8 mouse cellular contexts compared by ENCODE assay signal in the genomic region with DNA sequence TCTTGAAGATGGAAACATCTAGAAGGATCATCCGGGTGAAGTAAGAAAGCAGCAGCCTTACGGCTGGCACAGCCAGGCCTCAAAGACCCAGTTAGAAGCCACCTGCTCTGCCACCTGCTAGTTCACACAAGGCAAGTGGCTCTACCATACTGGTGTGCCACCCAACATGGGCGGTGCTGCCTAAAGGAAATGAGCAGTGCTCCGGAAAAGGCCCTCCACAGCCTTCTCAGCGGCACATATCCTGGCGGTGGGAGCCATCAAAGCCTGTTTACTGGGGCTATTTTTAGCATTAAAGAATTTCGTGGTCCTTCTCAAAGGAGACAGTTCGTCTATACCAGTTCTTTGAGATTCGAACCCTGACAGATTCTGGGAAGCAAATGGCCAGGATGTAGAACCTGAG. TPM values are rescaled to one million over a fixed set of nuclear protein-coding genes. Genes with fewer than 3 reads are reported as not detected.
A peak's percentile ranks its signal among the peaks of the same experiment; 100 is the strongest.
DNase-seq lines count a peak whose midpoint lies in the region; ATAC-seq and TF ChIP-seq lines count a peak whose summit lies in the region.

No protein-coding gene starts in this region.

- no peak overlapping the region; the same call in 1 of the 2 replicates for H3K4me3 ChIP-seq in layer of hippocampus, adult 2 months
- no peak overlapping the region for H3K4me3 ChIP-seq in embryonic facial prominence, embryonic 14.5 days (ENCODE audit: low read depth, low read length)
- H3K4me3 ChIP-seq in intestine, embryonic 16.5 days (ENCODE audit: low read length): no peak overlapping the region

- ATAC-seq in embryonic facial prominence, embryonic 14.5 days (ENCODE audit: low read depth): no peak
- no peak for ATAC-seq in intestine, embryonic 16.5 days

- peaks cover 14% of the 10 kb centered on the region for H3K4me1 ChIP-seq in embryonic facial prominence, embryonic 14.5 days (ENCODE audit: control insufficient read depth, insufficient read depth, low read length)
- H3K4me1 ChIP-seq in intestine, embryonic 16.5 days (ENCODE audit: control insufficient read depth, insufficient read depth, low read length): peaks cover 24% of the 10 kb centered on the region

- no peaks in the 10 kb centered on the region for H3K9me3 ChIP-seq in embryonic facial prominence, embryonic 14.5 days (ENCODE audit: control insufficient read depth, low read length)
- H3K9me3 ChIP-seq in intestine, embryonic 16.5 days (ENCODE audit: control insufficient read depth, low read length): no peaks in the 10 kb centered on the region

- H3K27ac ChIP-seq in layer of hippocampus, adult 2 months: peak overlapping the region; percentile 80
- H3K27ac ChIP-seq in embryonic facial prominence, embryonic 14.5 days (replicated peaks; ENCODE audit: low read depth, low read length): peak overlapping the region; percentile 30; the same call in 1 of the 2 replicates
- peak overlapping the region; percentile 43 for H3K27ac ChIP-seq in intestine, embryonic 16.5 days (ENCODE audit: low read length)

- no peaks in the 10 kb centered on the region for H3K27me3 ChIP-seq in embryonic facial prominence, embryonic 14.5 days (replicated peaks; ENCODE audit: control insufficient read depth, insufficient read depth, low read length)
- no peaks in the 10 kb centered on the region for H3K27me3 ChIP-seq in intestine, embryonic 16.5 days (replicated peaks; ENCODE audit: control insufficient read depth, insufficient read depth, low read length)

- TF ChIP-seq CTCF in layer of hippocampus, adult 2 months (conservative IDR thresholded peaks at IDR 0.05): no peak

- no peak overlapping the region for H3K9ac ChIP-seq in embryonic facial prominence, embryonic 14.5 days (ENCODE audit: low read depth, low read length)
- H3K9ac ChIP-seq in intestine, embryonic 16.5 days (ENCODE audit: low read depth, low read length): no peak overlapping the region

- H3K36me3 ChIP-seq in embryonic facial prominence, embryonic 14.5 days (ENCODE audit: control insufficient read depth, insufficient read depth, low read length): no peaks in the 10 kb centered on the region
- no peaks in the 10 kb centered on the region for H3K36me3 ChIP-seq in intestine, embryonic 16.5 days (ENCODE audit: control insufficient read depth, insufficient read depth, low read length)

- peak in 1 of 2 experiments; percentile 29 for DNase-seq in layer of hippocampus, adult 2 months (ENCODE audit: low spot score in 2 of 2)
- DNase-seq in layer of hippocampus, postnatal 36 days: no peak
- no peak for DNase-seq in embryonic facial prominence, embryonic 14.5 days (ENCODE audit: low spot score)
- DNase-seq in lung, postnatal 4 days: peak; percentile 68 to 82
- no peak for DNase-seq in ovary, postnatal 36 days (ENCODE audit: low spot score)
- DNase-seq in frontal cortex, postnatal 10 days (ENCODE audit: low spot score in 2 of 2): no peak
- no peak for DNase-seq in adrenal gland, adult 8-10 months

- 53% methylated on average over 9 of the region's 9 CpGs for WGBS in embryonic facial prominence, embryonic 14.5 days
- WGBS in intestine, embryonic 16.5 days: 55% methylated on average over 9 of the region's 9 CpGs

- no peak overlapping the region for H3K4me2 ChIP-seq in embryonic facial prominence, embryonic 14.5 days (ENCODE audit: low read depth, low read length)
- H3K4me2 ChIP-seq in intestine, embryonic 16.5 days (ENCODE audit: low read depth, low read length): no peak overlapping the region

RNA-seq across cellular contexts. Expression of a gene that starts 48.4 kb away (rescaled TPM):
- 10 to 100 TPM; 98.7 to 99.2 TPM for total RNA-seq in layer of hippocampus, adult 2 months (2021)
- total RNA-seq in layer of hippocampus, postnatal 36 days (2021): 10 to 100 TPM; 90.7 to 91.1 TPM
- polyA plus RNA-seq in embryonic facial prominence, embryonic 14.5 days (2014; fragmentation: Nextera tagmentation; extraction: Ambion mirVana): 10.9 and 14.3 TPM in 2 replicates
- polyA plus RNA-seq in intestine, embryonic 16.5 days (2015; fragmentation: Nextera tagmentation; extraction: Ambion mirVana): 4.0 and 4.7 TPM in 2 replicates
- 100 to 1,000 TPM; 204 to 224 (median 215) TPM for total RNA-seq in adrenal gland, adult 8-10 months (2022)

Comparison
In these comparisons a context has a peak if more than half of its experiments do, and no peak if none do; other contexts are left out.
1. DNase-seq: peak in lung, postnatal 4 days (2 of 2); none in layer of hippocampus, postnatal 36 days (0 of 2), embryonic facial prominence, embryonic 14.5 days (single experiment), ovary, postnatal 36 days (single experiment), frontal cortex, postnatal 10 days (0 of 2) and adrenal gland, adult 8-10 months (single experiment).
2. H3K27ac ChIP-seq: peak in every context shown above with its lines; median percentile 80 in layer of hippocampus, adult 2 months; 43 in intestine, embryonic 16.5 days; 30 in embryonic facial prominence, embryonic 14.5 days.